Mouse (Mus musculus) bone marrow, adult 2 months (tissue): ENCODE measurements around the gene Birc5. TPM values are rescaled to one million over a fixed set of nuclear protein-coding genes. Genes with fewer than 3 reads are reported as not detected.

ENCODE experiments used
- H3K27ac ChIP-seq: fragments of 200-500 bp; 2 replicates; pipeline ENCODE4 v1.5.1; 2012; ENCODE audit warnings: low read depth, mild to moderate bottlenecking, control low read depth, inconsistent platforms, low read length; ENCODE audit not compliant: control insufficient read depth, poor library complexity, insufficient read depth
- H3K4me1 ChIP-seq: fragments of 200-500 bp; 2 replicates; pipeline ENCODE4 v1.6.1; 2011; ENCODE audit warnings: low read length; ENCODE audit not compliant: control insufficient read depth, insufficient read depth
- H3K4me3 ChIP-seq: fragments of 200-500 bp; replicated peaks from 2 replicates; pipeline ENCODE3; 2011; ENCODE audit warnings: mild to moderate bottlenecking, low read depth, low read length, control low read depth; ENCODE audit not compliant: control insufficient read depth
- CTCF ChIP-seq: fragments of 200-500 bp; IDR thresholded peaks from 2 replicates; pipeline ENCODE4 v1.5.1; 2011; ENCODE audit warnings: low read length, control low read depth; ENCODE audit not compliant: control insufficient read depth, insufficient read depth
- POLR2A ChIP-seq: fragments of 200-500 bp; IDR thresholded peaks from 2 replicates; pipeline ENCODE4 v1.6.1; 2011; ENCODE audit warnings: low read depth, mild to moderate bottlenecking, control low read depth, low read length, borderline replicate concordance; ENCODE audit not compliant: control insufficient read depth
- WGBS: fragments of 180-500 bp; shearing (Covaris S2); methylation state at CpG from one replicate; pipeline ENCODE4 v1.1.7; 2018; 5-methylcytosine and 5-hydroxymethylcytosine counted together
- polyA plus RNA-seq: library from polyadenylated mRNA; stranded (reverse); fragments of >200 nt; gene quantifications from 2 replicates; pipeline ENCODE4 v1.2.4, GENCODE M21; 2011; ENCODE audit warnings: low replicate concordance; ENCODE audit not compliant: missing spikeins, insufficient read depth, insufficient read length

Gene Birc5
- polyA plus RNA-seq, 1 experiment = 403 TPM

GRCm38 (mm10) chr11:117904442-117904841, 55.4 kb downstream of the Birc5 start:
- H3K4me3 ChIP-seq = no peak overlapping the region
- TF ChIP-seq CTCF = no peak
- TF ChIP-seq POLR2A = no peak
- no peaks in the 10 kb centered on the region; the same call in 1 of the 2 replicates for H3K4me1 ChIP-seq
- whole genome bisulfite sequencing = 62% methylated on average over 8 of the region's 8 CpGs
- H3K27ac ChIP-seq = no peak overlapping the region

Other genes with a start within 250 kb of the Birc5 start
- 14.5 and 19.5 TPM in 2 replicates for gene Tnrc6c, start 195.0 kb upstream of the Birc5 start, polyA plus RNA-seq
- 32.6 and 51.1 TPM in 2 replicates for gene Tmc8, start 67.2 kb upstream of the Birc5 start, polyA plus RNA-seq
- gene Tmc6, start 67.1 kb upstream of the Birc5 start, polyA plus RNA-seq = 129 and 194 TPM in 2 replicates
- gene 6030468B19Rik, start 51.6 kb upstream of the Birc5 start, polyA plus RNA-seq = 13.5 and 16.7 TPM in 2 replicates
- 9.5 and 12.3 TPM in 2 replicates for gene Gm20708, start 39.6 kb upstream of the Birc5 start, polyA plus RNA-seq
- 56.0 and 120 TPM in 2 replicates for gene Syngr2, start 39.6 kb upstream of the Birc5 start, polyA plus RNA-seq
- 16.9 and 21.8 TPM in 2 replicates for gene Afmid, start 23.3 kb upstream of the Birc5 start, polyA plus RNA-seq
- gene Tk1, start 23.2 kb upstream of the Birc5 start, polyA plus RNA-seq = 145 and 156 TPM in 2 replicates
- gene Tmem235, start 11.5 kb downstream of the Birc5 start, polyA plus RNA-seq = not detected in 2 replicates
- gene Tha1, start 24.2 kb downstream of the Birc5 start, polyA plus RNA-seq = 2.8 and 3.2 TPM in 2 replicates
- 3.4 and 9.6 TPM in 2 replicates for gene Socs3, start 120.8 kb downstream of the Birc5 start, polyA plus RNA-seq
- 27.1 and 67.5 TPM in 2 replicates for gene Pgs1, start 137.0 kb downstream of the Birc5 start, polyA plus RNA-seq